Mouse (Mus musculus) left cerebral cortex, adult 8-10 months (tissue): ENCODE results near the gene Mmgt2. TPM values are rescaled to one million over a fixed set of nuclear protein-coding genes. Genes with fewer than 3 reads are reported as not detected.

ENCODE experiments used
- DNase-seq, 2 experiments: peaks; one replicate each; pipeline ENCODE4 v3.0.0; 2022; ENCODE audit warnings: low spot score in 2 of 2
- total RNA-seq, 4 experiments: library from RNA; stranded (reverse); gene quantifications; 2 replicates each; pipeline ENCODE4 v1.2.4; 2022

Gene Mmgt2
- total RNA-seq: 10 to 100 TPM; 21.5 to 34.3 (median 25.6) TPM

DNA sequence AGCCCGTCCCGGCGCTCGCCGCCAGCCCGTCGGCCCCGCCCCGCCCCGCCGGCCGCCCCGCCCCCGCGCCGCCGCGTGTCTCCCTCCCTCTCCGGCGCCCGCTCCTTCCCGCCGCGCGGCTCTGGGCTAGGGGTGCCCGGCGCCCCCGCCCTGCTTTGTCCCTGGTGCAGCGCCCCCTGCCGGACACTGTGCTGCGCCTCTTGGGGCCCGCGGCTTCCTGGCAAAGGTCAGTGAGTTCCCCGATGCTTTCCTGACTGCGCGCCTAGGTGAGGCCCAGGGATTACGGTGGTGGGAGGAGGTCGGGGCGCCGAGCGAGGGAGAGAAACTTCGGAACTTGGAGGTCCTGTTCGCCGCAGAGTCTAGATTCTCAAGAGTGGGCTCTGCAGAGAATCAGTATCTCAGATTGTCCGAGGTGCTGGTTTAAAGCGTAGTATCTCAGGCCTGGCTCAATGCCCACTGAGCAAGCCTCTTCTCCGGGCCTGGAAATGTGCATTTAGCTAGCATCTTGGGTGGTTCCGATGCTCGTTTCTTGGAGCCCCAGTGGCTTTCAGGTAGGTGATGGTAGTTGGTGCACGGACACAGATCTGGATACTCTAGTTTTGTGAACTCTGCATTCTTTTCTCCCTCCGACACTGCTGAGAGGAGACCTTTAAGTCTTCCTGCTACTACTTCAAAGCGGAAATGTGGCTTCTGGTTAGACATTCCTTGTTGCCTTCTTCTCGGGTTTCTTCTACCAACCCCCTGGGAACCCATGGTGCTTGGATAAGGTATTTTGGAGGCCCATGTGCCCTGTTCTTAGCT, at the start of gene Mmgt2:
Mmgt2 (plus strand) TSS at position 74 of the 801 bp plus-strand sequence.
- peak; percentile 74 to 78 for DNase-seq

DNA sequence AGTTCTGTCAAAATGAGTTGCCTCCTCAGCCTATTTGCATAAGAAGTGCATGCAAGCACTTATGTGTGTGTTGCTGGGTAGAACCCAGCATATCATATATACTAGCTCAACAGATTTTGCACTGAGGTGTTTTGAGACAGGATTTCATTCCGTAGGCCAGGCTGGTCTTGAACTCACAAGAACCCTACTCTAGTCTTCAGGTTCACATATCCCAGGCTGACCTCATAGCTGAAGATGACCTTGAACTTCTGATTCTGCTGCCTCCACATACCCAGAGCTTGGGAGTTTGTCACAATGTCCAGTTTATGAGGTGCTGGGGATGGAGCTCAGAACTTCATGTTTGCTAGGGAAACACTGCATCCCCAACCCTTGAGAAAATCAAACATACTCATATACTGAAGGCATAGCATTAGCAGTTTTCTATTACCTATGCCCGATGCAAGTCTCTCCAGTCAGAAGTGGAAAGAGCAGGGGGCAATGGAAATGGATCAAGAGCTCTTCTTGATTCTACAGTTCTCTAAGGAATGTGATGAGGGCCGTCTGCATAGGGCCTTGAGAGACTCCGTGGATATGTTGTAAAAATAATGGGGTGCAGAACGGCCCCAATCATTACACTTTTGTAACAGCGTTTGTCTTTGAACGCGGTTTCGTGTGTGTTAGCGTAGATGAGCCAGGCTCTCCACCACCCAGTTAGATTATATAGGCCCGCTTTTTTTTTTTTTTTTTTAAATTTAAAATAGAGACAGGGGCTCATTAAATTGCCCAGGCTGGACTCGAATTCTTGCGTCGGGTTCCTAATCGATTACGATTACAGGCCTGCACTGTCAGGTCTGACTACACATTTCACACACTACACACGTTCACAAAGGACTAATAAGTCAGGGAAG, 46.5 kb upstream of the Mmgt2 start:
- DNase-seq: no peak

DNA sequence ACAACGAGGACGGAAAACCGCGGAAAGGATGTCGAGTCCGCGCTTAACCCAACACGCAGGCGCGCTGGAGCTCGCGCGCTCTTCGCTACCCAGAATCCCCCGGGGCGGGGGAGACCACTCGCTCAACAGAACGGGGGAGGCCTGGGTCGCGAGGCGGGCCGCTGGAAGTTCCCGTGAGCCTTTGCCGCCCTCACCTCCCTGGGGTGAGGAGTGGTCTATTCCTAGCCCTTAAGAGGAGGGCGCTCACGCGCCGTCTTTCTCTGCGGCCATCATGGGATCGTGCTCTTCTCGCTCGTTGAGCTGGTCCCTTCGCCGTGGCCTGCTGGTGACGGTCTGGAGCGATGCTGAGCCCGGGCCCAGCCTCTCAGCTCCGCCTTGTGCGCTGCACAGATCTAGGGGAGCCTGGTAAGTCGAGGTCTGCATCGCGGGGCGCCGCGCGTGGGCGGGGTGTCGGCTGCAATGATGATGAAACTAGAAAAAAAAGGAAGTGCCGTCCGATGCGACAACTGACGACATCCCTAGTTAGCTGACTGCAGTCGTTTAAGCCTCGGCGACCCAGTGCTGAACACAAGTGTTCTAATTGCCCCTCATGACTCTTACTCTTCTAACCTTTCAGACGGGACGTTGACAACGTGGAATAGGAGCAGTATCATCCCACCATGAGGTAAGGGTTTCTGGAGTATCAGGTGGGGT, 45.7 kb upstream of the Mmgt2 start:
- DNase-seq: peak; percentile 96 to 97

DNA sequence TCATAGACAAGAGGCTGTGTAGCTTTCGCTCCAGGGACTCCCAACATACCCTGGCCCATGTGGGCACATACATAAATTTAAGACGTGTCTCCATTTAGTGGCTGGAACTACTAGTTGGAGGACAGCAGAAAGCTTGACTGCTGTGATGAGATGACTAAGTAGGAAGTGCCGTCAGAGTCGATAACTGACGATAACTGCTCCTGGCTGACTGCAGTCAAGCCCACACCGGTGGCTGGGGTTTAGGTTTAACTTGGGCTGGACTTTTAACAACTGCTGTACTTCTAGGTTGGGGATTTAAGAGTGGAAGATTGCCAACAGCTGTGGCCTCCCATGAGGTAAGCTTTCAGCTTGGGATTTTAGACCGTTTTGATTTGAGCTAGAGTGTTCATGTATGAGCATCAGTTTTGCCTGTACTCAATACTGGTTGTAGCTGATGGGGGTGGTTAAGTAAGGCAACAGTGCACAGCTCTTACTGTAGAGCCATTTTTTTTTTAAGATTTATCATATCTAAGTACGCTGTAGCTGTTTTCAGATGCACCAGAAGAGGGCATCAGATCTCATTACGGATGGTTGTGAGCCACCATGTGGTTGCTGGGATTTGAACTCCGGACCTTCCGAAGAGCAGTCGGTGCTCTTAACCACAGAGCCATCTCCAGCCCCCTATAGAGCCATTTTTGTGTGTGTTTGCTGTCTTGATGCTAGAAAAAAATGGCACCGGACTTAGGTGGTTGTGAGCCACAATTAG, 45.0 kb upstream of the Mmgt2 start:
- DNase-seq: no peak

DNA sequence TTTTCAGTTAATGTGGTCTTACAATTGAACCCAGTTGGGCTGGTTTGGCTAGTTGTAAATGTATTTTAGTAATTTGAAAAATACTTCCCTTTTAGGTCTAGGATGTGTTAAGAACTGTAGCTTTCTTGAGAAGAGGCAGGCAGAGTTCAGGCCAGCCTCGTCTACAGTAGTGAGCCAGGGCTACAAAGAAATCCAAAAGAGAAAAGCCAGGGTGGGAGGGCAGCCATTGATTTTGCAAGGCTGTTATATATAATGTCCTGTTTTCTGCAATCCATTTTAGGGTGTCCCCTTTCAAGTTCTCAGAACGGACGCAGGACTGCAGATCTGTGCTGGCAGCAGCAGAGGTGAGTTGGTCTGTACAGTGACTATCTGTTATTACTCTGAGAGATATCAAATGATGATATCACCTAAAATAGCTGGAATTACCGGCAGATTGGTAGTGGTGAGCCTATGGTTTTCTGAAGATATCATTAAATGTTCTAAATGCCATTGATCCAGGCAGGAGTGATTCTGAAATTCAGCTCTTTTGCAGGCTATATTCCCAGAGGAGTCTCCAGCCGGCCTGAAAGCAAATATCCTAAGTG, 44.2 kb upstream of the Mmgt2 start:
- no peak for DNase-seq

DNA sequence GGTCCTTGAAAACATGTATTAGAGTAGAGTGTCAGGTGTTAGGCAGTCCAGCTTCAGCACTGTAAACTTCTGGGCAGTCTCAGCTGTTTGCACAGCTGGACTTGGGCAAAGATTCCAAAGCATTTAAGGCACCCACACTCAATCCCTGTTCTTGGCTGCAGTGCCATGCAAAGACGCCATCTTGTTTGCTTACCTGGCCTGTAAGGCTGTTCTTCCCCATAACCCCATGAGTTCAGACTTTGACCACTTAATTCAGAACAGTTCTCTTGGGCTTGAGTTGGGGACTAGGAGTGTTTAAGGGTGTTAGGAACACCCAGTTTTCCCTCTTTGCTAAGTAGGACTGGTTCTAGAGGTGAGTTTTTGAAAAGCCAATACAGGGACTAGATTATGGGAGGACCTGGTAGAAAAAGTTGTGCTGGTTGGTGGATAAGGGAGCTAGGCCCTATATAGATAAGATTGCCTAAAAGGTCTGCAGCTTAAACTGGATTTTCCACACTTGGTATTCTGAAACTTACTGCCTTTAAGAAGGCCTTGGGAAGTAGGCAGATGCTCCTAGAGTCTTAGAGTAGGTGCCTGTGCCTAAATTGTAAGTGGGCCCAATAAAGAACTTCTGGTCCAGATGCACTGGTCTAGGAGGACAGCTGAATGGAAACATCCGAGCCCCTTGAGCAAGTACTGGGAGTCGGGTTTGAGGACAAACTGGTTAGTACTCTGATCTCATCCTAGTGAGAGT, 43.4 kb upstream of the Mmgt2 start:
- no peak for DNase-seq

DNA sequence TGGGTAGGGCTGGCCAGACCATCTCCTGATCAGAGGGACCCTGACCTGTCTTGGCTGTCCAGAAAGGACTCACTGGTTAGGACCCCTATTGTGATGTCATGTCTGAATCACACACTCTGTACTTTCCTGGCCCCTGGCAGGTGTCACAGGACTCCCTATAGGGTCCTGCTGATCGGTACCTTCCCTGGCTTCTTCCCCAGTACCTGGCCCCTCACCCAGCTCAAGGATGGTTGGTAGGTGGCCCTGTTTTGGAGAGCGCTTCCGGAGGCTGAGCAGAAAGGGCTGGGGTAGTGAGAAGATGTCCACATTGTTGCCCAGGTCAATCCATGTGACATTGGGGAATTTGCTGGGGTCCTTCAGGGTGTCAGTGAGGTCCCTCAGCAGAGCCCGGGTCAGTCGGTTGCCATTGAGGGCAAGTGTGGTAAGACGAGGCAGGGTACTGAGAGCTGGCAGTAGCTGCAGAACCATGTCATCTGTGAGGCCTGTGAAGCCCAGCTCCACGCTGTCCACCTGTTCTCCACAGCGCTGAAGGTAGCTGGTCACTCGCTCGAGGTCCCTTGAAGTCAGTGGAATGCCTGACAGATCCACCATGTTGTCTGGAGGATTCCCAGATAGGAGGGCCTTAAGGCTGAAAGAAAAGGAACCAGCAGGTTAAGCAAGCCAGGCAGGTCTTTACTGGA, 42.7 kb upstream of the Mmgt2 start:
- DNase-seq: no peak

DNA sequence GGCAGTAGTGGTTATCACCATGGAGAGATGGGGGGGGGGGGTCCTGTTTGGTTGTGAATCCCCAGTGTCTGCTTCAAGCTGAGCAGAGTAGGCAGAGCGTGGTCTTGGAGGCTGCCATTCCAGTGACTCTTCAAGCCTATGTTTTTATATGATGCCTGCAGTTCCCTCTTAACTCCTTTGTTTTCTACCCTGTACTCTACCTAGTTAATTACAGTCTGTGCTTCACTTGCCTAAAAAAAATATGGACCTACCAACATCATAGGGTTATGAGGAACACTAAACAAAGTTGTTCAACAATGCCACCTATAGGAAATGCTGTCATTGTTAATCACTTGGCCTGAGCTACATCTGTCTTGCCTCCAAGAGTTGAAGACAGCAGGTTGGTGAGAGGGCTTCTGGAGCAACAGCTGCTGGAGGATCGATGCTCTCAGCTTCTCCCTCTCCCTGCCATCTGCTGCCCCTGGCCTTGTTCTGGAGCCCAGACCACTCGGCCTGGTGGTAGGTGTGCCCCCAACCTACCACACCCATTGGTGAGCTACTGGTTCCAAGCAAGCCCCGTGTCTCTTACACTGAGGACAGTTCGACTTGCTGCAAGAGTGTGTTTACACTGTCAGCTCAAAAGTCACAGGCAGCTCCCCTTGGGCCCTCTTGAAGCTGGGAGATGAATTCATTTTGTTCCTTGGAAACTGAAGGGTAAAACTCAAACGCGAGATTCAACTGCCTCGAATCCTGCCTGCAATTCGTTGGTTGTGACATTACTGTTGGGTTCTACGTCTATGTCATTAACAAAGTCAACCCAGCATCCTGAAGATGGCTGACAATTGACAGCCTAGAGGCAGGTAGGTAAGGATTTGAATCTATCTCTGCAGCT, 41.9 kb upstream of the Mmgt2 start:
- DNase-seq: no peak

DNA sequence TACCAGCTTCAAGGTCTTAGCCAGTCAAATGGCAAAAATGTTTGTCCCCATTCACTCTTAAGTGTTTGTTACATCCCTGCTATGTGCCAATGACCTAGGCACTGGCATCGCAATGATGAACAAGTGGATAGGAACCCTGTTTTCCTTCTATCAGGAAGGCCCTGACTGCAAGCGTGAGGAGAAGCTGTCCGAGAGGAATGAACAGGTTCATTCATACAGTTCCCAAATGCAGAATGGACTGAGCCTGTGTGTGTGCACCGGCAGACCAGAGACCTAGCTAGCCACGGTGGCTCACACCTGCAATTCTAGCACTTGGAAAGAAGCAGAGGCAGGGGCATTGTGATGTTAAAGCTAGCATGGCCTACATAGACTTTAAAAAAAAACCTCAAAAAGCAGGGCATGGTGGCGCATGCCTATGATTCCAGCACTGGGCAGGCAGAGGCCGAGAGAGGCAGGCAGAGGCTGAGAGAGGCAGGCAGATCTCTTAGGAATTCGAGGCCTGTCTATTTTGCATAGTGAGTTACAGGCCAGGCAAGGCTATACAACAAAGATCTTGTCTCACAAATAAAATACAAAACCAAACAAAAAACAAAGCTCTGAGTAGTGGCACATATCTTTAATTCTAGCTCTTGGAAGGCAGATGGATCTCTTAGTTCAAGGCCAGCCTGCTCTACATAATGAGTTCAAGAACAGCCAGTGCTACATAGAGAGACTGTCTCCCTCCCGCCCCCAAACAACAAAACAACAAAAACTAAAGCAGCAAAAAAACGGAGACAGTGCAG, 41.1 kb upstream of the Mmgt2 start:
- no peak for DNase-seq

DNA sequence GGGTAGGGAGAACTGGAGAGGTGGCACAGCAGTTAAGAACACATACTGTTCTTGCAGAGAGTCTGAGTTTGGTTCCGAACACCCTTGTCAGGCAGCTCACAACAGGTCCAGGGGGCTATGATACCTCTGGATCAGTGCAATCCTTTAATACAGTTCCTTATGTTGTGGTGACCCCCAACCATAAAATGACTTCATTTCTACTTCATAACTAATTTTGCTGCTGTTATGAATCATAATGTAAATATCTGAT, 40.6 kb upstream of the Mmgt2 start:
- DNase-seq: no peak

DNA sequence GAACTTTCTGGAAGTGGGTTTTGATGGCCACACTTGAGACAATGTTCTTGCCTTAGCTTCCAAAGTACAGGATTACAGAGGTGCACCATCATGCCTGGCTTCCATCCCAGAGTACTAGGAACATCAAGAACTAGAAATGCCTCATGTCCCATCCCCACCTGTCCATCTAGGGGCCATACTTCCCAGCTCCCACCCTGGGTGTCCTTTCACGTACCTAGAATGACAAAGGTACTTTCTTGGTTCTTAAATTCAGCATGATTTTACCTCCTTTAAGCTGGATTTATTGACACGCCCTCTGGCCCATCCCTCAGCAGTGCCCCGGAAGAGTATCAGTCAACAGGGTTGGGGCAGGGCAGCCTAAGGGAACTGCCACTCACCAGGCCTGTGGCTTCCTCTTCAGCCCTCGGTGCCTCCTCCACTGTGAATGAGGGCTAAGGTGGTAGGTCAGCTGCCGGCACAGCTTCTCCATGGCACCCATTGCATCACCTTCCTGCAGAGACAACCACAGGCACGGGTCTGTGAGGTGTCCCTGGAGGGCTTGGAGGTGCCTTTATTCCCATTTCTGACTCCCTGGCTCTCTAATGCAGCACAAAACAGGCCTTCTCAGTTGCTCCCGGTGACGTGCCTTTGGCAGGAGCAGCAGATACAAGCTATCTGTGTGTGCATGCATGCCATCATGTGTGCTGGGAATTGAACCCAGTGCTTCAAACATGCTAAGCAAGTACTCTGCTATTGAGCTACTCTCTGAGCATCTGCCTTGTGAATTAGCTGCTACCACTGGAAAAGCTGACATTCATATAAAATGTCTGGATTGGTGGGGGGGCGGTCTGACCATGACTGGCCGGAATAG, 39.4 kb upstream of the Mmgt2 start:
- no peak for DNase-seq

DNA sequence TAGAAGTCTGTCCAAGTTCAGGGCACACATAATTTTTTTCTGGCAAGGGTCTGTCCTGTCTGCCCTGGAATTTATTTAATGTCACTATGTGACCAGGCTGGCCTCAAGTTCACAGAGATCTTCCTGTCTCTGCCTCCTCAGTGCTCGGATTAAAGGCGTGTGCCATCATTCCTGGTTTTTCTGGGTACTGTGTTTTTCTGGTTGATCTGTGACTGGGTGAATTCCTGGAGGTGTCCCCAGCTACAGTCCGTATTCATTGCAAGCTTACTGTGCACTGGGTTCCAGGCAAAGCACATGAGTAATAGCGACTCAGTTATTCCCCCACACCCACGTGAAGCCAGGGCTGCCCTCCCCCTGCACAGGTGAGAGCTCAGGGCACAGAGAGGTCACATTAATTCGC, 38.2 kb upstream of the Mmgt2 start:
- no peak for DNase-seq

DNA sequence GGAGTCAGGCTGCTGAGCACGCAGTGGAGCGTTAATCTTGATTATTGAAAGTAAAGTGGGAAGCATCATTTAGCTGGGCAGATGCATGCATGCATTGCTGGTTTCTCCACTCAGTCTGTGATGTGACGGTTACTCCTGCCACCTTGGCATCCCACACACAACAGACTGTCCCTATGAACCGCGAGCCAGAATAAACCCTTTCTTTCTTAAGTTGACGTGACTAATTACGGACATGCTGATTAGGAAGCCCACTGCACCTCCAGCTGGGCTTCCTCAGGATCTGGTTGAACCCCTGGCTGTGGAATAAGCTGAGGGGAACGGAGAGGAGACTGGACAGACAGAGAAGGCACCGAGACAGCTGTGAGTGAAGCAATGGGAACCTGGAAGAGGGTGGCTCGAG, 35.9 kb upstream of the Mmgt2 start:
- DNase-seq: no peak

DNA sequence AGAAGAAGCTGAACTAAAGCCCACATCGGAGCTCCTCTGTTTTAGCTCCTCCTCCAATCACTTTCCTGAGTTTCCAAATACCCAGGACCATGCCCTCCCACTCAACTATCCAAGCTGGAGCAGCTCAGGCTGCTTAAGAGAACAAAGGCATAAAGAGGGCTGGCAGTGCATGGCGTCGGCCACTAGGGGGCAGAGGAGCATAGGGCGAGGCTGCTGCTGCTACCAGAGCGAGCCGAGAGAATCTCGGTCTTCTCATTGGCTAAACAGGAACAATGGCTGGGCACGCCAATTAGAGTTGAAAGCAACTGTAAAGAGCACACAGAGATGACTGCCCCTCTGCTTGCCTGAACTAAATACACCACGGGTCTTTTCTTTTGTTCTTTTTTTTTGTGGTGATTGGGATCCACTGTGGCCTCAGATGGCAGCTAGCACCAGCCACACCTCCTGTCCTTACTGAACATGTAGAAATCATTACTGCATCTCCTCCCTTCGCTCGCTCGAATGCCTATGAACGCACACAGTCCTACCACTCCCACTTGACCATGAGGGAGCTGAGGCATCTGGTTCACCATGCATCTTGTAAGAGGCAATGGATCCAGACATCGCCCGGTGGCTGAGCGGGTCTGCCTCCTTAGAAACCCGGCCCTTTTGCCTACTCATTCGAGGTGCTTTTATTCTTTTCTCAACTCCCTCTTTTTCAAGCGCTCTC, 34.7 kb upstream of the Mmgt2 start:
- DNase-seq: peak; percentile 84 to 86

DNA sequence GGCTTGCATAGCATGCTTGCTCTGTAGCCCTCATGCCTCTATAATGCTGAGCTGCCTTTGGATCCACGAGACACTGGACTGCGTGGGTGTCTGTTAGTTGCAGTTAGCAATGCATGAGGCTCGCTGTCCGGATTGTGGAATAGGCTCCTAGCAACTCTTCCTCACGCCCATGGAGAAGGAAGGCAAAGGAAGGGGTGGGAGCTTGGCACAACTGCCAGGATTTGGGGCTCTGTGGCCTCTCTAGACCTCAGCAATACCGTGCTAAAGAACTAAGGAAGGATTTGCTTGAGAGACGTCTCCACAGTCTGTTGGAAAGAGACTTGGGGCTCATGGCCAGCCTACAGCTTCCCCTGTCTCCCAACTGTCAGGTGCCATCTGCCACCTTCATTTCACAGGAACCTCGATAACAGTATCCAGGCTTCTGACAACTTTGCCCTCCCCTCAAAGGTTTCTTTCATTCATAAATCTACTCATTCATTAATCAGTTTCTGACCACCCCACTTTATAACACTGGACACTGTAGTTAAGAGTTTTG, 33.5 kb upstream of the Mmgt2 start:
- DNase-seq: no peak

DNA sequence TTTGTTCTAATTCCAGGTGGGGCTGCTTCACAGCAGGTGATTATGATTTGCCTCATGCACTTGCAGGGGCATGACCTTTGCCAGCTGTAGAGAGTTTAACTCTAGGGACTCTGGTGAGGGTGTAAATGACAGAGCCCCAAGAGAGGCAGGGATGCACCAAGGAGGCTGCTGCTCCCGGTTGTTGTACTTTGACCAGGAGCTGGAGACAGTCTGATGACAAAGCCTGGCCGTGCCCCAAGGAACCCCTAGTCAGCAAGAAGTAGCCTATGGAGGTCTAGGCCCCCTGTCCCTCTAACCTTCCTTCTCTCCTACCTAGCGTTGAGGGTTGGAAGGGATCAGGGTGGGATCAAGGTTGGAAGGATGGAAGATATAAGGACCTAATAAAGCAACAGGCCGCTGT, 33.0 kb upstream of the Mmgt2 start:
- no peak for DNase-seq
